Mouse (Mus musculus): ENCODE measurements around the gene Mest. TPM values are rescaled to one million over a fixed set of nuclear protein-coding genes. Genes with fewer than 3 reads are reported as not detected.

Mest gene
- 1 to 10 TPM; 1.2 to 2.9 (median 1.5) TPM for total RNA-seq (2022)

GRCm38 (mm10) chr6:30723331-30723730 lies at the start of gene Mest:
Gene Mest, plus strand, starts transcription at chr6:30723547.
- DNase-seq (ENCODE audit: low spot score in 2 of 2), result no peak

- no peak for DNase-seq (ENCODE audit: low spot score in 2 of 2)
Observed at GRCm38 (mm10) chr6:30673764-30674561, 49.4 kb upstream of the Mest start.

DNA sequence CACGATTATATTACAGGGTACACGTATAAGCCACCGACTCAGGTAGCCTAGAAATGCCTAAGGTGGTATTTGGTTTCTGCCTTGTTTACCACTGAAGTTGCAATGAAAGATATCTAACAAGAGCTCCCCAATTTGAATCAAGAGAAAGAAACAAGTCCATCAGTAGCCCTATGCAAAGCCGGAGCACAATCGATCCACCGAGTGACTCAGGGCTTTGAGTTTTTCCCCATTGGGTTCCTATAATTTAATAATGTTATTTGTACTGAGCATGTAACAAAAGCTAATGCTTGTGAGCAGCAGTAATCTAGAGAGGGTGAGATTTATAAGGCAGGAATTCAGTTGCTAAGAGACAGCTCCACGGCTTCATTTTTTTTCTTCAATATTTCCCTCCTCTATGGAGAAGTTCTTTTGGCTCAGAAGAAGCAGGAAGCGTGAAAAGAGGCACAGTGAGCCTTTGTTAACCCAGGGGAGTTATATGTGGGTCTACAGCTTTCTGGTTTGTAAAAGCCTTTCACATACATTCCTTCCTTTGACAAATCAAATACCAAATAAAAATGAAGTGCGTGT lies 48.5 kb upstream of the Mest start:
- DNase-seq (ENCODE audit: low spot score in 2 of 2), result no peak

DNA sequence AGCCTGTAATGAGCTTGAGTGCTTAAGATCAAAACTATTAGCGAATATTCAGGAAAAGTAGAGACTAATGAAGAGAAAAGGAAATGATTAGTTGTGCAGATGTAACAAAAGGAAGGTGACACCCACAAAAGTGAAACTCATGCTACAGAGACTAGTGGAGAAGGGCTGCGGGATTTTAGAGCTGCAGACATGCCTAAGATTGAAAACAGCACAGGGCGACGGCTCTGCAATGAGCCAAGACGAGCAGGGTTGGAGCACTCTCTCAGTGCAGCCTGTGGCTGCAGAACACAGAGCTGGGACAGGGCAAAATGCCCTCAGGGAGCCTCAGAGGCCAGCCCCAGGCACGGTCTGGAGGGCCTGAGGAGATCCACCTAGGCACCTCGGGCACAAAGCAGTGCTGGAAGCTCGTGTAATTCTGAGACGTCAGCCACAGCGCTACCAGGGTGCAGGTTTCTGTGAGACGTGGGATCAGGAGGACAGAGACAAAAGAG lies 48.0 kb upstream of the Mest start:
- DNase-seq (ENCODE audit: low spot score in 2 of 2), result no peak

GRCm38 (mm10) chr6:30676506-30676905 lies 46.8 kb upstream of the Mest start:
- no peak for DNase-seq (ENCODE audit: low spot score in 2 of 2)

- DNase-seq (ENCODE audit: low spot score in 2 of 2), result no peak
Observed at GRCm38 (mm10) chr6:30677591-30677990, 45.8 kb upstream of the Mest start.

DNA sequence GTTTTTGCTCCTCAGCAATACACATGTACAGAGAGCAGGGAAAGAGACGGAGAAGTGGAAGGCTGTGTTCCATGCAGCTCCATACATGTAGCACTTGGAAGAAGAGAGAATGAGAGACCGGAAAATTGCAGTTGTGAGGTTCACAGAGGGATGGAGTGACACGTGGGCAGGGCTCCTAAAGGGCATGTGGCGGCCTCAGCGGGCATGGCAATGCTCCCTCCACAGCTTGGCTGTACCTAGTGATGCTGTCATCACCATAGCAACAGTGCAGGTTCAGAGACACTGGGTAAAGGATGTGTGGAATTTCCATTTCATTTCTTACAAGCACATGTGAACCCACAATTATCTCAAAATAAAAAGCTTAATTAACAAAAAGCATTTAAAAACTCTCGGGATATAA lies 44.9 kb upstream of the Mest start:
- DNase-seq (ENCODE audit: low spot score in 2 of 2), result no peak

- DNase-seq (ENCODE audit: low spot score in 2 of 2), result no peak
Observed at GRCm38 (mm10) chr6:30679567-30679966, 43.8 kb upstream of the Mest start.

DNA sequence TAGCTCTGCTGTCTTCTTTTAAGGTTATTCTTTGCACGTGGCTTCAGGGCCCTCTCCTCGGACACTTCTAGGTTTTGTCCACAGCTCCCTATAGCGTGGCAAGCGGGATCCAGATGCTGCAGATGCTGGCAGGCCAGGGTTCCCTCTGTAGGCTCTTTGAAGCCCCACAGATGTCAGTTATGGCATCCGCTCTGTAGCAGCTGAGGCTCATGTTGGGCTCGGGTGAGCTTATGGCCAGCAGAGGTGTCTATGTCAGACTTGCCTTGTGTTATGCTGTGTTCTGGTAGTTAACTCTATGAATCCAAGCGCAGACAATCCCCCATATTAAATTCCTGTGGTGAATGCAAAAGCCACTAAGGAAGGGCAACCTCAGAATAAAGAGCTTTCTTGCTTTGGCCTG lies 42.9 kb upstream of the Mest start:
- no peak for DNase-seq (ENCODE audit: low spot score in 2 of 2)

DNA sequence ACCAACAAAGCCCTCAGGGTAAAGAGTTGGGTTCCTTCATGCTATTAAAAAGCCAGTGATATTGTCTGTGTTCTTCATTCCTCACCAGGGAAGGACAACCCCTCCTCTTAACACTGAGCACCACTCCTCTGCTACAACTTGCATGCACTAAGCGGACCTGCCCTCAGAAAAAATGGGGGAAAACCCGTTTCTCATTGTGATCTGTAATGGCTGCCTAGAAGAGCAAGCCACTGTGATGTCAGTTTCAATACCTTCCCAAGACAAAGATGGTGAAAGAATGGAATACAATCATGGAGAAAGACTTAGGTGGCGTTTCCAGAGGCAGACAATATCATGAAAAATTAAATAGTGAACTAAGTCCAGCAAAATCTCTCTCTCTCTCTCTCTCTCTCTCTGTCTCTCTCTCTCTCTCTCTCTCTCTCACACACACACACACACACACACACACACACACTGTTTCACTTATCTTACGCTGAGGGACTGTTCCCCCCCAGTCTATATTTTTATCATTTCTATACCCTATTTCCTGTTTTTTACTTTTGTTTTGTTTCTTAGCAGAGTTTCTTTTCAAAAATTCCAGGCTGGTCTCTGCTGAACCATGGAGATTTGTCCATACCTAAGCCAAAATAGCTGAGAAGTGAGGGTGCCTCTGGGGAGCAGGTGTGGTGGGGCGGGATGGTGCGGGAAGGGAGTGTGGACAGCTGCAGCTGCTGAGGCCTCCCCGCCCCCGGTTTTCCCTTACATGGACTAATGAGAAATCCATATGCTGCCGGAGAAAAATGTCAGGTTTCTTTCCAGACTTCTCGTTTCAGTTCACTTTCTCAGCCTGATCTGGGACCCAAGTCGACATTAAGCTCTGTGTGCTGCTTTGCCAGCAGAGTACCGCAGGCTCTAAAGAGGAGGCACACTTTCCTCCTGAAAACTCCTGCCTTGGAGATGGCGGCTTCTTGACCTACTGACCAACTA lies 41.1 kb upstream of the Mest start:
- peak in 1 of 2 experiments; percentile 15 for DNase-seq (ENCODE audit: low spot score in 2 of 2)

DNA sequence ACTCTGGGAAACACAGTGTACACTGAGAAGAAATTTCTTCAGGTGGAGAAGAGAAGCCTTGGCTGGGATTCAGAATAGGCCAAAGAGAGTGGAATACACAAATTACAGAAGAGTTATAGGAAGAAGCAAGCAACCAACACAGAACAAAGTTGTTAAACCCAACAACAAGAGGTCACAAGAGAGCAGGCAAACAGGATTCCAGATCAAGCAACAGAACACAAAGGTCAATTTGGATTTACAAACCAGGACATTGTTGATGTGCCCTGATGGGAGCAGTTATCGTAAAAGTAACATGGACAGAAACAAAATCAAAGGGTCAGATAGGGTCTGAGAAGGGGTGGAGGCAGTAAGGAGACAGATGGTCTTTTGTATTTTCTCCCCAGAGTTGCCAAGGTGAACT lies 38.8 kb upstream of the Mest start:
- no peak for DNase-seq (ENCODE audit: low spot score in 2 of 2)

- no peak for DNase-seq (ENCODE audit: low spot score in 2 of 2)
Observed at GRCm38 (mm10) chr6:30687198-30687597, 36.1 kb upstream of the Mest start.

DNA sequence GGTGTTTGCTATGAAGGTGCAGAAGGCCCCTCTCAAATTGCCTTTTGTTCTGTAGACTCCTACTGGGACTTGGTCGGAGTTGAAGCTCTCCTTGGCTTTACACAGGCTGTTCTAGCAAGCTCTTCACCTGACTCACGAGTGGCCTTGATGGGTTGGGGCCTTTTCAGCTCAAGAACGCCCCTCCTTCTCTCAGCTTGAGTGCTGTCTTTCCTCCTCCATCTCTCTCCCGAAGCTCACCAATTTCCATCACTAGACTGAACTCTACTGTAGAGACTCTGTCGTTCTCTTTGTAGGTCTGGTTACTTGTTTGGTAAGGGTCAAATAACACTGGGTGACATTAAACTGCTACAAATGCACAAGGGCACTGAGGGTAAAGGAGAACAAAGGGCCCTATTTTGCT lies 30.5 kb upstream of the Mest start:
- no peak for DNase-seq (ENCODE audit: low spot score in 2 of 2)

GRCm38 (mm10) chr6:30693350-30693991 lies 29.9 kb upstream of the Mest start, which contains the start of gene Cep41:
Gene Cep41, minus strand, starts transcription at chr6:30693749.
- peak; percentile 88 for DNase-seq (ENCODE audit: low spot score in 2 of 2)

DNA sequence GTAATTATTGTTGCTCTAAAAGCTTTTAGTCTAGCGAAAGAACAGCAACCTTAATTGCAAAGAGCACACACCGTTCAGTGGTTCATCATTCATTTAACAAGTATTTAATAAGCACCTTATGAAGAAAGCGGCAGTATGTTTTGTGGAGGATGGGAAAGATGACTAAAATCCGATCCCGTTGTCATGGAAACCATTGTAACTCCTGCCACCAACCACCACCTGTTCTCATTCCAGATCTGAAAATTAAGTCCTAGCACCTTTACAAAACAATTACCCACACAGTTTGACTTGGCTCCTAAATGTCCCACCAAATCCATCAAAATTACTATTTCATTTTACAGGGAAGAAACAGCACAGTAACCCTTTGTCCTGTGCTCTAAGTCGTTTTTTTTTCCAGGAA lies 29.1 kb upstream of the Mest start:
- DNase-seq (ENCODE audit: low spot score in 2 of 2), result no peak

DNA sequence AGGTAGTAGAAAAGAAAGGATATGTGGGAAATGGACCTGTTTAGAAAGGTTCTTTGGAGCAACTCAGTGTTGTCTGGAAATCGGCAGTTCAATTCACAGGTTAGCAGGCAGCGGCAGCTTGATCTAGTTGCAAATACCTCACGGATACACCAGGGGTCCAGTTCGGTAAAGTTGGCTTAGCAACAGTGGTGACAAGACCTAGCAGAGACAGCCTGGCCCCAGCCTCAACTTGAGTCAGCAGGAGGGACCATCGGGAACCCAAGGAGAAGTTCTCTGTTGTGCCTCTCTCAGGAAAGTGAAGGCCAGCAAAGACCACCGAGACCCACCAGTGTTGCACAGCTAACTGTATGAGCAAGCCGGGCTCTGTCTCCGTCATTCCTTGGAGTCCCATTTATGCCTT lies 28.2 kb upstream of the Mest start:
- no peak for DNase-seq (ENCODE audit: low spot score in 2 of 2)

DNA sequence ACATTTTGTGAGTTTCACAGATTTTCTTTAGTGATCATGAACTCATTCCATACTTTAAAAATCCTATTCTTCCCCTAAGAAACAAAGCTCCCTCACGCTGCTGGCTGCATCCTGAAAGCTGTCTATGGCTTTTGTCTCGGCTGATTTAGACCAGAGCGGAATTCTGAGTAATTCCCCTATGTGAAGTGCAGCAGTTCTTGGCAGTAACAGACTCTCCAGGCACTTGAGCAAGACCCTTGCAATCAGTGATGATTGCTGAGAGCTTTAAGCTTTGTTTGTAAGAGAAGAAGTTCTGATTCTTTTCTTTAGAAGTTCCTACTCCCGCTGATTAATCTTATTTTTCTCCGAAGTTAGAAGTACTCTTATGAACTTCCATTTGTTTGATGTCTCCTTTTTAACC lies 25.9 kb upstream of the Mest start:
- DNase-seq (ENCODE audit: low spot score in 2 of 2), result no peak

GRCm38 (mm10) chr6:30698036-30698435 lies 25.3 kb upstream of the Mest start:
- peak in 1 of 2 experiments; percentile 8 for DNase-seq (ENCODE audit: low spot score in 2 of 2)

GRCm38 (mm10) chr6:30700182-30700581 lies 23.2 kb upstream of the Mest start:
- DNase-seq (ENCODE audit: low spot score in 2 of 2), result no peak

- DNase-seq (ENCODE audit: low spot score in 2 of 2), result no peak
Observed at GRCm38 (mm10) chr6:30702881-30703280, 20.5 kb upstream of the Mest start.

GRCm38 (mm10) chr6:30703476-30703875 lies 19.9 kb upstream of the Mest start:
- DNase-seq (ENCODE audit: low spot score in 2 of 2), result no peak
